Mouse (Mus musculus) erythroid progenitor cell, adult 5-6 weeks (primary cell): Measurements from ENCODE around the gene Nckap5. TPM values are rescaled to one million over a fixed set of nuclear protein-coding genes. Genes with fewer than 3 reads are reported as not detected.
"Not testable (repeated sequence)": the region's sequence is repeated elsewhere in the genome, so short reads cannot be mapped to it uniquely, and the experiment has no call there.

Experiments
- ATAC-seq: replicated peaks from 2 replicates; pipeline ENCODE4 v1.8.0; 2016; ENCODE audit warnings: moderate number of reproducible peaks, mild to moderate bottlenecking, moderate TSS enrichment, inconsistent platforms; ENCODE audit not compliant: poor library complexity, low FRiP score, severe bottlenecking
- total RNA-seq, 2 experiments: library from RNA; stranded (forward) in 1 of 2; stranded (reverse) in 1 of 2; fragments of 150-400 nt in 1 of 2; fragments of 186-747, 209-891 nt in 1 of 2; gene quantifications; 2 replicates each; pipeline versions ENCODE4 v1.2.3 to v1.2.4; 2015 to 2017; ENCODE audit warnings: low replicate concordance in 2 of 2

Gene Nckap5
- total RNA-seq, 2 experiments from 2014 or later: not detected

- not testable (repeated sequence) for ATAC-seq
Measured at GRCm38 (mm10) chr1:126773947-126774346, 56.7 kb downstream of the Nckap5 start.

GRCm38 (mm10) chr1:126766971-126767370, 63.6 kb downstream of the Nckap5 start:
- no peak for ATAC-seq

DNA sequence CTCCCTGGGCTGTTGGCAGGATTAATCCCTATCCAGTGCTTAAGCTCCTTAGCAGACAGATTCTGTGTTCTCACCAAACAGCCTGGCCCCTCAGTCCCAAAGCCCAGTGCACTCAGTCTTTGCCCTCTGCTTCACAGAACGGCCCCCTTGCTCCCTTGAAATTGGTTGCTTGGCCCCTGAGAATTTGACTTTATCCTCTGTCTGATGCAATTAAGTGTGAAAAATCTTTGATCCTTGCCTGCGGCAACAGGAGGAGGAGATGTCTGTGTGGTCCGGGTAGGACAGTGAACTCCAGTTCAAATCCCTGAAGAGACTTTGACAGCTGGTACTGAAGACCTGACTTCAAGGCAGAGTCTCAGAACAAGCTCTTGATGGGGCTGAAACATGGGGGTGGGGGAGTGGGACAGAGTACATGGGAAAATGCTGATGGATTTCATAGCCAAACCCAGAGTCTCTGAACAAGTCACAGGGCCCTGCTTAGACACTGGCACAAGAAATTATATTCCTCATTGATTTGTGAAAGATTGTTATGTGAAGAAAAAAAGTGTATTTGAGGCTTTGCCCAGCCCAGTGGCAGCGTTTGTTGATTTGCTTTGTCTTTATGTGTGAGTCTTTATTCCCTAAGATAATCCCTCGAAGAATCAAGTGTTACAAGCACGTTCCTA, 65.0 kb downstream of the Nckap5 start:
- ATAC-seq: no peak

DNA sequence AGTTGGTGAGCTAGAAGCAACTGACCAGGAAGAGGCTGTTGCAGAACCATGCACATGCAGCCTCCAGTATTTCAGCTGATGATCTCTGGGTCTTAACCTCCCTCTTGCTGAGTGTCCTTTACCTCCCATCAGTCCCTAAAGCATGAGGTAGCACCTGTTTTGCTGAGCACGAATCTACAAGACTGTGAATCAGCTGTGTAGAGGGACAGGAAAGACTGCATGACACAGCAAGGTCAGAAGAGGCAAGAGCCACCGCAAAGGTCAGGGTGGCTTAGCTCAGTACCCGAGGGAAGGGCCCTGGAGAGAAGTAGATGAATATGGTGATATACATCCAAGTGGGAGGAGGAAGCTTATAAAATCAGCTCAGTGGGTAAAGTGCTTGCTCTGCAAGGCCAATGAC, 66.4 kb downstream of the Nckap5 start:
- ATAC-seq: no peak

DNA sequence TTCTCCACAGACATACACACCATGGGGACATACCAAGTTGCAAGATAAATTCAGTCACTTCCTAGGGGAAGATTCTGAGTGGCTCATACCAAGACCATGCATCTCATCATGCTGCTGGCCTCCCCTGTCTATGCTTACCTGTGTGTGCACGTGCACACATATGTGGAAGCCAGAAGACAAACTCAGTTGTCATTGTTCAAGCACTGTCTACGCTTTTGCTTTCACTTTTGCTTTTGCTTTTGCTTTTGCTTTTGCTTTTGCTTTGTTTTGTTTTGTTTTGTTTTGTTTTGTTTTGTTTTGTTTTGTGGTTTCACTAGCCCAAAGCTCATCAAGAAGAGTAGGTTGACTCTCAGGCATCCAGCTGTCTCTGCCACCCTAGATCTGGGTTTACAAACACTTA, 67.4 kb downstream of the Nckap5 start:
- no peak for ATAC-seq

DNA sequence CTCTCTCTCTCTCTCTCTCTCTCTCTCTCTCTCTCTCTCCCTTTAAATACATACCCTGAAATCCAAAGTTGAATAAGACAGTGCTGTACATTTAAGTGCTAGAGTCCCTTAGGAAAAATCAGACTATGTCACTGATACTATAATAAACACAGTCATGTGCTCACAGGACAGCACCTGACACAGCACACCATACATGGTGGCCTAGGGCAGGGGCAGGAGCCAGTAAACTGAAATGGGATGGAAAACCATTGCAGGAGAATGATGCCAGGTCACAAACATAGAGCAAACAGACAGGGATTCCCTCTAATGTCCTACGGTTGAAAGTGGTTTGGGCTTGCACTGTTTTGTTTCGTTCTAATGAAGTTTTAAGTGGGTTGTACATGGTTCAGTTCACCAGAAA, 70.2 kb downstream of the Nckap5 start:
- no peak for ATAC-seq

- no peak for ATAC-seq
Measured at GRCm38 (mm10) chr1:126755682-126756081, 74.9 kb downstream of the Nckap5 start.

DNA sequence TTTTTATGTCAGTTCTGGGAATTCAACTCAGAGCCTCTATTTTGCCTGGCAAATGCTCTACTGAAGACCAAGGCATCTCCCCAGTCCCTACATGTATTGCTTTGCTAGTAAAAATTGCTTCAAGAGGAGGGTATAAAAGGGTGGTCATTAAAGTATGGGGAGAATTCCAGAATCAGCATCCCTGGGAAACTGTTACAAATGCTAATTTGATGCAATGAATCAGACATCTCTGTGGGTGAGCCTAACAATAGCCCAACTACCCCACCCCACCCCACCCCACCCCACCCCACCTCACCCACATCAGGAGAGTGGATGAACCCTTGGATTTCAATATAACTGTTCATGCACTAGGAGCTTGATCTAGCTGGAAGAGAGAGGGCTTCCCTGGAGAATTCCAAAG, 77.0 kb downstream of the Nckap5 start:
- no peak for ATAC-seq

DNA sequence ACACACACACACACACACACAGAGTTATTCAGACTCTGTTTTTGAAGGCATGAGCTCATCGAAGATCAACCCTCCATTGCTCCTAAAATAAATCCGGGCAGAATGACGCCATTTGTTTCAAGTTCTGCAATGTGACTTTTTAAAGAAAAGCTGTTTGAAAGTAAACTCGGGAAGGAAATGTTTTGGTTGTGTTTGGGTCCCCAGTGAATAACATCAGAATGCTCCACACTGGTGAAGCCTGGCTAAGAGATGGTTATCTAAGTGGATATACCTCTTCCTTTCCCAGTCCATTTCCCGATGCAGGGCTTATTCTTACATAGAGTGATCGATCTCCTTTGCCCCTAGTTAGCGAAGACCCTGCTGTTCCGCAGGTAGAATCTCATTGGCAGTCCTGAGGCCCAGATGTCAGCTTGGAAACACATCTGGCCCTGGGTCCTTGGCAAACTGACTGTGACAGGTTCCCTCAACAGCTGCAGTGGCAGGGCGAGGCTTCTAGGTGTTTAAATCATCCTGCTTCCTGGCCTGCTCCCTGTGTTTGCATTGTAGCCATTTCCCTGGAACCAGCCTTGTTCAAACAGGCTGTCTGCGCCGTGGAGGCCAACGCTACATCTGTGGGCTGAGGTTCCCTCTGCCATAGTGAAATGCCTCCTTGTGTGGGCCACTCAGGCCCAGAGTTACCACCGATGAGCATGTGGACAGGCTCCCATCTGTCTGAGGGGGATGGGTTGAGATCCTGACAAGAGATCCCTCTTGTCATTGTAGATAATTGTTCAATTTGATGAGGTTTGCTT, 78.2 kb downstream of the Nckap5 start:
- ATAC-seq: no peak

GRCm38 (mm10) chr1:126751137-126751536, 79.5 kb downstream of the Nckap5 start:
- ATAC-seq: no peak

- ATAC-seq: no peak
Measured at GRCm38 (mm10) chr1:126750156-126750555, 80.4 kb downstream of the Nckap5 start.

- no peak for ATAC-seq
Measured at GRCm38 (mm10) chr1:126747914-126748313, 82.7 kb downstream of the Nckap5 start.

- ATAC-seq: no peak
Measured at GRCm38 (mm10) chr1:126745482-126746136, 85.0 kb downstream of the Nckap5 start.

DNA sequence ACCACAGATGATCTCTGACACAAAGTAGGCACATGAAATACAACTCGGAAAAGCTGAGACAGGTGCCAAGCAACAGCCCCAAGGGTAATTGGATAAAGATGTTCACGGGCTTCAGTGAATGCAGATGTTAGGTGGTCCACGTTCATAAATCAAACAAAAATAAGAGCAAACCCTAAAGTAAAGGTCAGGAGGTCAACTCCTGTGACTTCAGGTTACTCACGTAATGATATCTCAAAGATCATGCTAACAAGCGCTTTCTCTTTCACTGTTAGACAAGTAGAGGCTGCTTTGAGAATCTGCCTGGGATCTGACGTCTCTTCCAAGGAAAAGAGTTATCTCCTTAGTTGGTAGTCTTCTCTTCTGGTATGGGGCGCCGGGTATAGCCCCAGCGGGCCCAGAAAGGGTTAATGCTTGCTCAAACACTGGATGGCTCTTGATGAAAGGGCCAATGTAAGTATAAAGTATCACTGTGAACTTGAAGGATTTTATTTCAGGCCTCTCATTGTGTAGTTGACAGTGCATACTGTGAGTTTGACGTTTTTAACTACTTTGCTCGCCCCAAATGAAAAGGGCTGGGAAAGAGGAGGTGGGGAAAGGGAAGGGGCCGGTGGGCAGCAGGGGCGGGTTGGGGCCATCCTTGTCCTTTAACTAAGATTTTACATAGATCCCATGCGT, 85.8 kb downstream of the Nckap5 start:
- ATAC-seq: no peak

DNA sequence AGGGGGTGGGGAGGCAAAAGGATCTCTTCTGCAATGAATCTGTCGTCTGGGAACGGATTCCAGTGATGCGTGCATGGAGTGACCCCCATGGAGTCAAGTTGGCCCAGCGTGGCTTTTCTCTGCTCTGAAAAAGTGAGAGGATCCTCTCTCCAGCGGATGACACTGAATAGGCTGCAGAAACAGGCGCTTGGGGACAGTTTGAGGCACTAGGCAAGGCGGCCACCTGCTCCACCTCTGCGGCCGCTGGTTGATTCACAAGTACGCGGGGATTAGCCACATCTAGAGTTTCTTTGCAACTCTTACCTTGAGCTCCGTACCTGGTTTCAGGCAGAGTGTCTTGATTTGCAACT, 92.3 kb downstream of the Nckap5 start:
- no peak for ATAC-seq

GRCm38 (mm10) chr1:126737554-126738290, 92.9 kb downstream of the Nckap5 start:
- no peak for ATAC-seq

GRCm38 (mm10) chr1:126731691-126732090, 98.9 kb downstream of the Nckap5 start:
- no peak for ATAC-seq

DNA sequence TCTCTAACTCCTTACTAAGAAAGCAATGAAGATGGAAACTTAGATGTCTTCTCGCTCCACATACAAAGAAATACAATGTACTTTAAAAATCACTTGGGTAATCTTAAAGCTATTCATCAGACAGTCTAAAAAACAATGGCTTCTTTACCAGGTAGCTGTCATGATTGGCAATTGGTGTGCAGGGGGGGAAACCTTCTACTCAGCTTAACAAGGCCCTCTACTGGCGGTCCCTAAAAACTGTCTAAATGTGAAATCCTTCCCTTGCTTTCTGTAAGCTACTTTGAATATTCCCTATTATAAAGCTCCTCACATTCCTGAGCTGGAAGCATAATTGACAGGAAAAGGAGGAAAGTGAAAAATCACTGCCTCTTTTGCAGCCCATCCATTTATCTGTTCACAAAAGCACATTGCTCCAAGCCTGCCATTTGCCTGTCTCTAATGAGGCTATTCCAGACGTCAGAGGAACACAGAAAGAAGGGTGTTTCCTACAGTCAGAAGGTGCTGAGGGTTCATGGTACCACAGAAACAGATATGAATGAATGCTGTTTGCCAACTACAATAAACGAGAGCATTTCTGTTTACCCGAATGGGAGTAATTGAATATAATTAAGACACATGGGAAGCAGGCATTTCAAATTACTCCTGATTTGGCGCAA, 104.1 kb downstream of the Nckap5 start:
- ATAC-seq: no peak

DNA sequence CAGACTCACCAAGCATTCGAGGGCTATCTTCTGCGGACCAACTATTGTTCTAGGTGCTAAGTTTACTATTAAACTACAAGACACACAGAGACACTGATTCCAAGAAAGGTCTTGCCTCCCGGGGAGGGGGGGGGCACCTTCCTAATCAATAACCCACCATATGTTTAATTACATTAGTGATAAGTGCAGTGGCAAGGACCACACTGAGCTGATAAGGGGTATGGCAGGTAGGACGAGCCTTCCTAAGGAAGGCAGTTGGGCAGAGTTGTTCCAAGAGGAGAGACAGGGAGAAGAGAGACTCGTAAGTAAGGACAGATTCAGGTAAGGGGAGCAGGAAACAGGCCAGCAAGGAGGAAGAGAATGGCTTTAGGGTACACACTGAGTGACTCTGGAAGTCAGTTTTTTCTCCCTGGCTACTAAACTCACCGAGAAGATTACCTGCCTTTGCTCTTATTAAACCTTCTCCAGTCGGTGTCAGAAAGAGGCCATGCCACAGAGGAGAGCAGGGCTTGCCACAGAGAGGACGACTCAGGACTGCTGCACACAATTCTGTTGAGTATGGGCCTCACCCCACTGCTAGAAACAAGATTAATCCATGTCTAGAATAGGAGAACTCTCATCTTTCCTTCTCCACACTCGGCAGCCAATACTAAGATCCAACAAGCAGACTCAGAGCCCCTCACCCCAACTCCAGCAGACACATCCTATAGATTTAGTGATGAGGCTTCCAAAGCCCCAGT, 104.8 kb downstream of the Nckap5 start:
- ATAC-seq: no peak
